Mouse (Mus musculus) limb, embryonic 15.5 days (tissue): ENCODE results near the gene Lnp1. TPM values are rescaled to one million over a fixed set of nuclear protein-coding genes. Genes with fewer than 3 reads are reported as not detected.
"Not testable (repeated sequence)": the region's sequence is repeated elsewhere in the genome, so short reads cannot be mapped to it uniquely, and the experiment has no call there.

Experiments used
- ATAC-seq: fragments of 200-750 bp; cut with Nextera tagmentation; 2 replicates; pipeline ENCODE4 v1.8.0; 2017; ENCODE audit warnings: low read depth, moderate TSS enrichment; ENCODE audit not compliant: insufficient number of reproducible peaks, low FRiP score, low TSS enrichment
- H3K27ac ChIP-seq: fragments of 300-500 bp; sonication (generic); 2 replicates; pipeline ENCODE4 v1.5.1; 2015; ENCODE audit warnings: moderate library complexity, mild to moderate bottlenecking, inconsistent platforms
- H3K27me3 ChIP-seq: fragments of 300-500 bp; sonication (generic); 2 replicates; pipeline ENCODE4 v1.6.1; 2015; ENCODE audit warnings: inconsistent platforms
- H3K36me3 ChIP-seq: fragments of 300-500 bp; sonication (generic); 2 replicates; pipeline ENCODE4 v1.6.1; 2015; ENCODE audit warnings: inconsistent platforms
- H3K4me1 ChIP-seq: fragments of 300-500 bp; sonication (generic); 2 replicates; pipeline ENCODE4 v1.6.1; 2015; ENCODE audit warnings: inconsistent platforms
- H3K4me2 ChIP-seq: fragments of 300-500 bp; sonication (generic); 2 replicates; pipeline ENCODE4 v1.6.1; 2015; ENCODE audit warnings: mild to moderate bottlenecking, inconsistent platforms
- H3K4me3 ChIP-seq: fragments of 300-500 bp; sonication (generic); 2 replicates; pipeline ENCODE4 v1.5.1; 2015; ENCODE audit warnings: mild to moderate bottlenecking, inconsistent platforms
- H3K9ac ChIP-seq: fragments of 300-500 bp; sonication (generic); 2 replicates; pipeline ENCODE4 v1.6.1; 2015; ENCODE audit warnings: inconsistent platforms
- H3K9me3 ChIP-seq: fragments of 300-500 bp; sonication (generic); 2 replicates; pipeline ENCODE4 v1.6.1; 2016; ENCODE audit warnings: inconsistent platforms
- WGBS: fragments of 180-500 bp; shearing (Covaris S2); methylation state at CpG from one replicate; pipeline ENCODE4 v1.1.7; 2015; 5-methylcytosine and 5-hydroxymethylcytosine counted together
- polyA plus RNA-seq: library from polyadenylated mRNA; unstranded; fragments of >200 nt; fragmentation: Nextera tagmentation; extraction: Ambion mirVana; gene quantifications from 2 replicates; pipeline ENCODE4 v1.2.1, GENCODE M21; 2015

Gene Lnp1
- polyA plus RNA-seq = 0.38 and 0.46 TPM in 2 replicates

- H3K4me1 ChIP-seq = no peaks in the 10 kb centered on the region
- no peaks in the 10 kb centered on the region for H3K36me3 ChIP-seq
- H3K27ac ChIP-seq = no peak within 1 kb of the TSS
- WGBS = 48% methylated on average over 3 of the region's 3 CpGs
- H3K9ac ChIP-seq = no peak within 1 kb of the TSS
- H3K4me3 ChIP-seq = no peak within 1 kb of the TSS
- H3K9me3 ChIP-seq = no peaks in the 10 kb centered on the region
- H3K4me2 ChIP-seq = no peak within 1 kb of the TSS
- no peaks in the 10 kb centered on the region for H3K27me3 ChIP-seq
- no peak for ATAC-seq
Observed at GRCm38 (mm10) chr16:56928023-56928422, at the start of gene Lnp1. Gene Lnp1 (minus strand): TSS chr16:56928061.

- 72% methylated on average over 3 of the region's 3 CpGs for WGBS
- no peak overlapping the region for H3K4me3 ChIP-seq
Observed at GRCm38 (mm10) chr16:56974646-56975045, 46.8 kb upstream of the Lnp1 start.

DNA sequence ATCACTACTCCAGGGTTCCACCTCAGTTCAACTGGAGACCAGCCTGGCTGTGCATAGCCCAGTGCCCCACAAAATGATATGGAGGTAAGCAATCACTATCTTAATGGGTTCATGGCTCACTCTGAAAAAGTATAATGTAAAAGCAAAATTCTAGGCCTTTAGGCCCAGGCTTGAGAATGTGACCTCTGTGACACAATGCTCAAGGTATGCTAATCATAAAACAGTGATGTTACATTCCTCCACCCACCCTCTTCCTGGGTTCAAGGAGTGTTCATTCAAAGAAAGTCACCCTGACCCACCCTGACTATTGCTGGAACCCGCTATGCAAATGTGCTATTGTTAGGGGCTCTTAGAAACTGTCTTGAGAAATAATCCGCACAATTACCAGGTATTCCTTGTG, 30.4 kb upstream of the Lnp1 start:
- H3K4me2 ChIP-seq, ATAC-seq, H3K27ac ChIP-seq, H3K9me3 ChIP-seq, H3K4me1 ChIP-seq, H3K27me3 ChIP-seq, H3K4me3 ChIP-seq, H3K36me3 ChIP-seq, H3K9ac ChIP-seq: not testable (repeated sequence)
- 84% methylated on average over 2 of the region's 2 CpGs for WGBS

More at GRCm38 (mm10) chr16:56974646-56975045, 46.8 kb upstream of the Lnp1 start:
- H3K4me1 ChIP-seq = no peaks in the 10 kb centered on the region
- no peak overlapping the region for H3K9ac ChIP-seq
- H3K9me3 ChIP-seq = no peaks in the 10 kb centered on the region
- no peaks in the 10 kb centered on the region for H3K27me3 ChIP-seq
- no peak overlapping the region for H3K27ac ChIP-seq
- no peak for ATAC-seq
- no peak overlapping the region for H3K4me2 ChIP-seq
- H3K36me3 ChIP-seq = no peaks in the 10 kb centered on the region

GRCm38 (mm10) chr16:56949085-56949484, 21.2 kb upstream of the Lnp1 start:
- H3K27me3 ChIP-seq = no peaks in the 10 kb centered on the region
- no peak overlapping the region for H3K4me3 ChIP-seq
- no peaks in the 10 kb centered on the region for H3K4me1 ChIP-seq
- no peaks in the 10 kb centered on the region for H3K36me3 ChIP-seq
- WGBS = 82% methylated on average over 5 of the region's 5 CpGs
- no peak for ATAC-seq
- H3K9me3 ChIP-seq = no peaks in the 10 kb centered on the region
- no peak overlapping the region for H3K27ac ChIP-seq
- H3K4me2 ChIP-seq = no peak overlapping the region
- no peak overlapping the region for H3K9ac ChIP-seq

DNA sequence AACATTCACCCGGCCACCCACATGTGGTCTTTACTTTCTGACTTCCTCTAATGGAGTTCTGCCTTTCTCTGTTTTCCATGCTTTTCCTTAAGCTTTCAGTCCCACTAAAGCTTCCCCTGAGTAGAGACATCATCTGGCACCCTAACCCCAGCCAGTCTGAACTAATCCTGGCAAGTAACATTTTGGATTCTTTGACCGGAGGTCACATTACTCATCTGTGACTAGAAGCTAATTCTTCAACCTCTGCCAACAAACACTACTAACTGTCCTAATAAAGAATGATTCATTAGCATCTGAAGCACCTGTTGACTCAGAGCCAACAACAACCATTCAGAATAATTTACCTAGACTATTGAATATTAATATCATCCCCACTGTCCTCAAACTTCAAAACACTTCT, 14.5 kb upstream of the Lnp1 start:
- Histone ChIP-seq H3K4me1 (no peaks in the 10 kb centered on the region), H3K4me3 (no peak overlapping the region), H3K27ac (no peak overlapping the region), H3K4me2 (no peak overlapping the region), H3K27me3 (no peaks in the 10 kb centered on the region), H3K9ac (no peak overlapping the region), H3K9me3 (no peaks in the 10 kb centered on the region), H3K36me3 (no peaks in the 10 kb centered on the region)
- ATAC-seq = no peak
- 77% methylated on average over 2 of the region's 2 CpGs for WGBS

DNA sequence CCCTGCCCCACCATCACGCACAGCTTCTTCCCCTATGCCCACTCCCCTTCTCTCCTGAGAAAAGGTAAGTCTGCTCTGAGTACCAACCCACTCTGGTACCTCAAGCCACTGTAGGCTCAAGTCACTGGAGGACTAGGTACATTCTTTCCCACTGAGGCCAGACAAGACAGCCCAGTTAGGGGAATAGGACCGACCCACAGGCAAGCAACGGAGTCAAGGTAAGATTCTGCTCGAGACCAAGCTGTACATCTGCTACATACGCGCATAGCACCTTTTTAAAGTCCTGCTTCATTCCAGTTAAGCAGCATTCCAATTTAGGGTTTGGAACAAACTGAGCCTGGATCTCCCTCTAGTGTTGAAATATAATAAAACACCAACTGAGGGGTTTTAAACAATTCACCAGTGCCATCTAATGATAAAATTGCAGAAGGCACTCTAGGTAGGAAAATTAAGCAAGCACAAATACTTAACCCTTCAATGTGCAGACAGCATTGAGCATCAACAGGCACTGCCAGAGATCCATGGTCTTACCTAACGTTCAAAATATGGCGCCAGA, 7.7 kb downstream of the Lnp1 start:
- H3K9ac ChIP-seq = no peak overlapping the region

GRCm38 (mm10) chr16:56917230-56917629, 10.6 kb downstream of the Lnp1 start:
- Histone ChIP-seq H3K27ac (no peak overlapping the region), H3K4me3 (no peak overlapping the region), H3K4me2 (no peak overlapping the region), H3K4me1 (no peaks in the 10 kb centered on the region), H3K27me3 (no peaks in the 10 kb centered on the region), H3K9ac (no peak overlapping the region), H3K36me3 (no peaks in the 10 kb centered on the region), H3K9me3 (no peaks in the 10 kb centered on the region)
- no peak for ATAC-seq
- WGBS = 89% methylated on average over 7 of the region's 7 CpGs

More for the DNA sequence above, 7.7 kb downstream of the Lnp1 start:
- H3K4me1 ChIP-seq = no peaks in the 10 kb centered on the region
- WGBS = 13% methylated on average over 8 of the region's 8 CpGs
- ATAC-seq = 0 out of 2 replicates have a peak, but pooled peaks have one; percentile 24
- no peak overlapping the region for H3K27ac ChIP-seq
- no peaks in the 10 kb centered on the region for H3K36me3 ChIP-seq
- H3K4me3 ChIP-seq = no peak overlapping the region
- no peaks in the 10 kb centered on the region for H3K27me3 ChIP-seq
- no peaks in the 10 kb centered on the region for H3K9me3 ChIP-seq
- H3K4me2 ChIP-seq = no peak overlapping the region

DNA sequence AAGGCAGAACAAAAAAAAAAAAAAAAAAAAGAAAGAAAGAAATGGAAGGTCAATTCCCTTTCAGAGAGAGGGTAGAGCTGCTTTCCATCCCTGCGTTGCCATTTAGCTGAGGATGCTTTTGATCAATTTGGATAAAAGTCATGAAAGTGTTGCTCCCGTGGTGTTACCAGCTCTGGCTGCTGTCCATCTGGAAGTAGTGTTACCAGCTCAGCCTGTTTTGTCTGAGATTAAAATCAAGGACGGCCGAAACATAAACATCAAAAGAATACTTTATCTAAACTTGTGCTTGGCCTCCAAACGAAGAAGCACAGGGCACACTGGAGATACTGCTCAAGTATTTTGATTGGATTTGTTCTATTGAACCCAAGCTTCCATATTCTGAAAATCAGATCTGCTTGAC, 18.9 kb downstream of the Lnp1 start:
- no peak overlapping the region for H3K27ac ChIP-seq
- no peak for ATAC-seq
- H3K9me3 ChIP-seq = no peaks in the 10 kb centered on the region
- H3K9ac ChIP-seq = no peak overlapping the region
- H3K27me3 ChIP-seq = no peaks in the 10 kb centered on the region
- no peak overlapping the region for H3K4me2 ChIP-seq
- WGBS = 63% methylated on average over 5 of the region's 5 CpGs
- no peak overlapping the region for H3K4me3 ChIP-seq
- no peaks in the 10 kb centered on the region for H3K36me3 ChIP-seq
- H3K4me1 ChIP-seq = no peaks in the 10 kb centered on the region

DNA sequence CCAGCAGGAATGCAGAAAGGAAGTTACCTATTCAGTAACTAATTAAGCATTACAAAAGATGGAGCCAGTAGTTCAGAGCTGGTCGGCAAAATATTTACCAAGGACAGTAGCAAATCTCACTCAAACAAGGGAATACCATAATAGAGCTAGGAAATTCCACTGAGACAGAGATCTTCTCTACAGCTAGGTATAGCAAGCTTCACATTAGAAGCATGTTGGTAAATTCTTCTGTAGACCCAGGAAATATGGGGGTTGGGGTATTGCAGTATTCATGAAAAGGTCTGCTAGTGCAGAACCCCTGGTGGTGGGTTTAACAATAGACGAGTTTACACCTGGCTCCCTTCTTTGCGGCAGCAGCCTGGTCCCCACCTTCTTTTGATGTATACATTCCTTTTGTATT, 25.7 kb downstream of the Lnp1 start:
- H3K9ac ChIP-seq, H3K27me3 ChIP-seq, H3K4me2 ChIP-seq, H3K36me3 ChIP-seq, H3K27ac ChIP-seq, H3K9me3 ChIP-seq, ATAC-seq, H3K4me1 ChIP-seq, H3K4me3 ChIP-seq: not testable (repeated sequence)
- WGBS = 53% methylated on average over 3 of the region's 3 CpGs

- 81% methylated on average over 5 of the region's 5 CpGs for WGBS
- H3K36me3 ChIP-seq = no peaks in the 10 kb centered on the region
- no peak overlapping the region for H3K4me3 ChIP-seq
- H3K27ac ChIP-seq = no peak overlapping the region
- H3K27me3 ChIP-seq = no peaks in the 10 kb centered on the region
- H3K9ac ChIP-seq = no peak overlapping the region
- no peaks in the 10 kb centered on the region for H3K4me1 ChIP-seq
- no peak overlapping the region for H3K4me2 ChIP-seq
- H3K9me3 ChIP-seq = no peaks in the 10 kb centered on the region
- ATAC-seq = no peak
Observed at GRCm38 (mm10) chr16:56891583-56891982, 36.3 kb downstream of the Lnp1 start.

- no peaks in the 10 kb centered on the region for H3K27me3 ChIP-seq
- H3K9me3 ChIP-seq = no peaks in the 10 kb centered on the region
- no peak for ATAC-seq
- peak overlapping the region; percentile 58 for H3K4me3 ChIP-seq
- peaks cover 8% of the 10 kb centered on the region; the same call in 1 of the 2 replicates for H3K4me1 ChIP-seq
- H3K9ac ChIP-seq = no peak overlapping the region
- H3K36me3 ChIP-seq = no peaks in the 10 kb centered on the region
- H3K4me2 ChIP-seq = peak overlapping the region; percentile 55
- peak overlapping the region; percentile 86 for H3K27ac ChIP-seq
- WGBS = 29% methylated on average over 9 of the region's 9 CpGs
Observed at GRCm38 (mm10) chr16:56886616-56887116, 41.2 kb downstream of the Lnp1 start.

GRCm38 (mm10) chr16:56885824-56886615, 41.8 kb downstream of the Lnp1 start, which contains the start of gene Tmem45a:
Gene Tmem45a (minus strand): TSS chr16:56886166.
- Histone ChIP-seq H3K4me3 (peak within 1 kb of the TSS; percentile 58), H3K4me1 (peaks cover 8% of the 10 kb centered on the region; the same call in 1 of the 2 replicates), H3K27ac (peak within 1 kb of the TSS; percentile 86), H3K9ac (peak within 1 kb of the TSS; percentile 47), H3K9me3 (no peaks in the 10 kb centered on the region), H3K36me3 (no peaks in the 10 kb centered on the region), H3K4me2 (peak within 1 kb of the TSS; percentile 55), H3K27me3 (no peaks in the 10 kb centered on the region)
- WGBS = 3% methylated on average over 25 of the region's 25 CpGs
- ATAC-seq = peak; percentile 100
